Mouse (Mus musculus) liver, postnatal 0 days (tissue): ENCODE results near the gene Lpar2. TPM values are rescaled to one million over a fixed set of nuclear protein-coding genes. Genes with fewer than 3 reads are reported as not detected.

Experiments used
- ATAC-seq: fragments of 200-750 bp; cut with Nextera tagmentation; 2 replicates; pipeline ENCODE4 v1.8.0; 2017; ENCODE audit warnings: mild to moderate bottlenecking, moderate library complexity
- DNase-seq: peaks from one replicate; pipeline ENCODE4 v3.0.0-alpha.2; 2016
- H3K27ac ChIP-seq: fragments of 300-500 bp; sonication (generic); 2 replicates; pipeline ENCODE4 v1.5.1; 2014; ENCODE audit warnings: antibody characterized with exemption, moderate library complexity, mild to moderate bottlenecking, low read depth
- H3K27me3 ChIP-seq: fragments of 300-500 bp; sonication (generic); 2 replicates; pipeline ENCODE4 v1.6.1; 2014; ENCODE audit warnings: low read length, control low read depth, mixed read lengths; ENCODE audit not compliant: insufficient read depth
- H3K36me3 ChIP-seq: fragments of 300-500 bp; sonication (generic); replicated peaks from 2 replicates; pipeline ENCODE4 v1.6.1; 2014; ENCODE audit warnings: mild to moderate bottlenecking, control low read depth, low read length, moderate library complexity, mixed read lengths; ENCODE audit not compliant: insufficient read depth
- H3K4me1 ChIP-seq: fragments of 300-500 bp; sonication (generic); 2 replicates; pipeline ENCODE4 v1.6.1; 2014; ENCODE audit warnings: antibody characterized with exemption, mild to moderate bottlenecking, control low read depth; ENCODE audit not compliant: insufficient read depth
- H3K4me2 ChIP-seq: fragments of 300-500 bp; sonication (generic); 2 replicates; pipeline ENCODE4 v1.6.1; 2014; ENCODE audit warnings: low read depth, mild to moderate bottlenecking, low read length, moderate library complexity, mixed read lengths
- H3K4me3 ChIP-seq: fragments of 300-500 bp; sonication (generic); 2 replicates; pipeline ENCODE4 v1.5.1; 2014; ENCODE audit warnings: low read depth, low read length
- H3K9ac ChIP-seq: fragments of 300-500 bp; sonication (generic); replicated peaks from 2 replicates; pipeline ENCODE4 v1.6.1; 2014; ENCODE audit warnings: mild to moderate bottlenecking, moderate library complexity
- H3K9me3 ChIP-seq: fragments of 300-500 bp; sonication (generic); 2 replicates; pipeline ENCODE4 v1.6.1; 2016; ENCODE audit warnings: mild to moderate bottlenecking, control low read depth, low read length, mixed read lengths
- CTCF ChIP-seq: sonication (generic); IDR thresholded peaks from 2 replicates; pipeline ENCODE4 v1.5.1; 2016; ENCODE audit warnings: antibody characterized with exemption, low read depth
- EP300 ChIP-seq: IDR thresholded peaks from 2 replicates; pipeline ENCODE4 v1.6.1; 2016; ENCODE audit warnings: antibody characterized with exemption, low read depth, mild to moderate bottlenecking
- WGBS: fragments of 180-500 bp; shearing (Covaris S2); extraction: QIAGEN DNeasy Blood & Tissue Kit; methylation state at CpG from one replicate; pipeline ENCODE4 v1.1.7; 2014; ENCODE audit not compliant: insufficient replicate concordance; 5-methylcytosine and 5-hydroxymethylcytosine counted together
- polyA plus RNA-seq: library from polyadenylated mRNA; unstranded; fragments of >200 nt; fragmentation: Nextera tagmentation; extraction: Ambion mirVana; gene quantifications from 2 replicates; pipeline ENCODE4 v1.2.1, GENCODE M21; 2015

Gene Lpar2
- polyA plus RNA-seq, 1 experiment from 2014 or later, result 0.05 TPM

GRCm38 (mm10) chr8:69804537-69804936 is 17.7 kb upstream of the Lpar2 start:
- peaks cover 10% of the 10 kb centered on the region for H3K4me1 ChIP-seq
- H3K27me3 ChIP-seq, result no peaks in the 10 kb centered on the region
- ATAC-seq (no peak), DNase-seq (no peak)
- TF ChIP-seq EP300 (no peak), CTCF (no peak)
- no peak overlapping the region for H3K27ac ChIP-seq
- peaks cover 75% of the 10 kb centered on the region for H3K36me3 ChIP-seq
- 90% methylated on average over 6 of the region's 6 CpGs for WGBS
- H3K4me2 ChIP-seq, result no peak overlapping the region
- H3K9ac ChIP-seq, result no peak overlapping the region
- H3K9me3 ChIP-seq, result no peaks in the 10 kb centered on the region
- no peak overlapping the region for H3K4me3 ChIP-seq

DNA sequence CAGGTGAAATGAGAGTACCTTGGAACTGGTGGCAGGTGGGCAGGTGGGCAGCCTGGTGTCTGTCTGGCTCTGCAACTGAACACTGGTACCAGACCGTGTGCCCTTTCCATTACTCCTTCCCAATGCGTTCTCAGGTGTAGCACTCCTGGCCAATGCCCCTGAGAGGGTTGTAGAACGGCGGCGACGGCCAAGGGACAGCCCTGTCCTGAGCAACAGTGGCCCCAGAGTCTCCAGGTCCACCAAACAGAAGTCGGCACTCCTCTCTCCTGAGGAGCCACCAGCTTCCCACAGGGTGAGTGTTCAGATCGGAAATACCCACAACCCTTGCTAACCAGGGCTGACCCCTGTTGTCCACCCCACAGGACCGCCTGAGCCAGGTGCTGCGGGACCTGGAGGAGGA is 17.1 kb upstream of the Lpar2 start:
- Histone ChIP-seq H3K4me1 (peaks cover 10% of the 10 kb centered on the region), H3K27me3 (no peaks in the 10 kb centered on the region), H3K27ac (no peak overlapping the region), H3K9ac (no peak overlapping the region), H3K36me3 (peaks cover 69% of the 10 kb centered on the region), H3K4me3 (no peak overlapping the region), H3K9me3 (no peaks in the 10 kb centered on the region), H3K4me2 (no peak overlapping the region)
- DNase-seq (no peak), ATAC-seq (no peak)
- WGBS, result 92% methylated on average over 10 of the region's 10 CpGs
- TF ChIP-seq CTCF (no peak), EP300 (no peak)

- Histone ChIP-seq H3K9me3 (no peaks in the 10 kb centered on the region), H3K4me2 (no peak overlapping the region), H3K4me1 (peaks cover 10% of the 10 kb centered on the region), H3K27ac (peak overlapping the region; percentile 51), H3K4me3 (no peak overlapping the region), H3K27me3 (no peaks in the 10 kb centered on the region), H3K36me3 (peaks cover 69% of the 10 kb centered on the region), H3K9ac (no peak overlapping the region)
- WGBS, result 89% methylated on average over 9 of the region's 9 CpGs
- DNase-seq (no peak), ATAC-seq (no peak)
- no peak for TF ChIP-seq CTCF
- no peak for TF ChIP-seq EP300
These were observed 16.7 kb upstream of the Lpar2 start for GRCm38 (mm10) chr8:69805491-69805890.

GRCm38 (mm10) chr8:69807236-69807635 is 15.0 kb upstream of the Lpar2 start:
- Histone ChIP-seq H3K4me1 (peaks cover 10% of the 10 kb centered on the region), H3K9ac (no peak overlapping the region), H3K27ac (0 out of 2 replicates have a peak overlapping the region, but pooled peaks have one; percentile 57), H3K4me2 (no peak overlapping the region), H3K27me3 (no peaks in the 10 kb centered on the region), H3K36me3 (peaks cover 65% of the 10 kb centered on the region), H3K9me3 (no peaks in the 10 kb centered on the region), H3K4me3 (no peak overlapping the region)
- TF ChIP-seq CTCF (no peak), EP300 (no peak)
- no peak for ATAC-seq
- 93% methylated on average over 5 of the region's 5 CpGs for WGBS
- DNase-seq, result no peak

- peak; percentile 84 for ATAC-seq
- peak; percentile 92 for DNase-seq
- peak within 1 kb of the TSS; percentile 63 for H3K4me3 ChIP-seq
- H3K9me3 ChIP-seq, result no peaks in the 10 kb centered on the region
- TF ChIP-seq CTCF (0 out of 2 replicates have a peak, but pooled peaks have one; percentile 17), EP300 (no peak)
- H3K27ac ChIP-seq, result peak within 1 kb of the TSS; percentile 57
- no peaks in the 10 kb centered on the region for H3K27me3 ChIP-seq
- H3K36me3 ChIP-seq, result peaks cover 56% of the 10 kb centered on the region
- 6% methylated on average over 28 of the region's 28 CpGs for WGBS
- H3K4me2 ChIP-seq, result peak within 1 kb of the TSS; percentile 86
- peaks cover 10% of the 10 kb centered on the region for H3K4me1 ChIP-seq
- H3K9ac ChIP-seq, result peak within 1 kb of the TSS; percentile 80
These were observed 13.9 kb upstream of the Lpar2 start, which contains the start of gene Gmip for GRCm38 (mm10) chr8:69808094-69808863. TSS of gene Gmip (plus strand) at chr8:69808679.

GRCm38 (mm10) chr8:69808864-69809403 is 13.3 kb upstream of the Lpar2 start:
- peak overlapping the region; percentile 44 for H3K27ac ChIP-seq
- no peak for TF ChIP-seq CTCF
- TF ChIP-seq EP300, result no peak
- DNase-seq (peak; percentile 60), ATAC-seq (peak; percentile 65)
- peak overlapping the region; percentile 86 for H3K4me2 ChIP-seq
- H3K36me3 ChIP-seq, result peaks cover 55% of the 10 kb centered on the region
- WGBS, result under 1% methylated on average over 23 of the region's 23 CpGs
- no peaks in the 10 kb centered on the region for H3K9me3 ChIP-seq
- H3K9ac ChIP-seq, result peak overlapping the region; percentile 80
- peak overlapping the region; percentile 63 for H3K4me3 ChIP-seq
- H3K27me3 ChIP-seq, result no peaks in the 10 kb centered on the region
- H3K4me1 ChIP-seq, result peaks cover 10% of the 10 kb centered on the region
